In the genomic region with DNA sequence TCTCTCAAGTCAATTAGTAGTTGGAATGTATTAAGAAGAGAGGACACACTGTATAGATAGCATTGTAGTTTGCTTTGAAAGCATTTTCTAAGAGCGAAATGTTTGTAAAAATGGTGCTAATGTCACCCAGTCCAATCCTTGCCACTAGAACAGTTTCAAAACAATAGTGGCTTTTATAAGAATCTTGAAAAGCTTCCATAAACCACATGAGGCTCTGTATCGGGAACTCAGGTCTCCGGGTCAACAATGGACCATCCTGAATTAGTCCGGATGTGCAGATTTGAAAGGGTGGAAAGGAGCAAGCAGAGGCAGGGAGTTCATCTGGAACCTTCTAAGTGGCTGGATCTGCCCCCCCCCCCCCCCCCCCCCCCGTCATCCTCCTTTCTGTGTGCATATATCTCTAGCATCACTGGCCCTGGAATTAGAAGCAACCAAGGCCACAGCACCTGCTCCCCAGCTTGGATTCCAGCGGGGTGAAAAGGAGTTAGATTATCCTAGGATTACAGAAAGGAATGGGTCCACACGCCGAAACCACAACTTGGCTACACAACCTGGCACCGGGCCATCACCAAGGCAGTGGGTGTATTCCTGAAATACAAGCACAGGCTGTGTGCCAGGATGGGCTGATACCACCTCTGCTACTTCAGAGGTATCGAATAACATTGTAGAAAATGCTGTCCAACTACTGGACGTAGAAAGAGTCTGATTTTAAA, we compare ENCODE assay signal across 7 mouse cellular contexts. TPM values are rescaled to one million over a fixed set of nuclear protein-coding genes. Genes with fewer than 3 reads are reported as not detected.
DNase-seq lines count a peak whose midpoint lies in the region; ATAC-seq and TF ChIP-seq lines count a peak whose summit lies in the region.

No protein-coding gene starts in this region.

- TF ChIP-seq CTCF in kidney, adult 2 months (conservative IDR thresholded peaks at IDR 0.05; ENCODE audit: insufficient read depth, insufficient read length, low read depth, low read length), result no peak

- no peak for TF ChIP-seq POLR2A in kidney, adult 2 months (IDR thresholded peaks at IDR 0.05; ENCODE audit: low read depth, low read length)
- no peak for TF ChIP-seq POLR2A in limb, embryonic 14.5 days (IDR thresholded peaks at IDR 0.05; ENCODE audit: borderline replicate concordance, extremely low read depth, insufficient read depth, insufficient read length)

- no peaks in the 10 kb centered on the region for H3K27me3 ChIP-seq in embryonic facial prominence, embryonic 13.5 days
- no peaks in the 10 kb centered on the region for H3K27me3 ChIP-seq in kidney, adult 2 months (replicated peaks; ENCODE audit: control insufficient read depth, insufficient read depth, low read length)
- no peaks in the 10 kb centered on the region for H3K27me3 ChIP-seq in limb, embryonic 14.5 days (ENCODE audit: control insufficient read depth, insufficient read depth, low read length)

- H3K9me3 ChIP-seq in embryonic facial prominence, embryonic 13.5 days, result no peaks in the 10 kb centered on the region
- H3K9me3 ChIP-seq in limb, embryonic 14.5 days (ENCODE audit: control insufficient read depth, low read length), result no peaks in the 10 kb centered on the region

- H3K9ac ChIP-seq in embryonic facial prominence, embryonic 13.5 days, result no peak overlapping the region
- H3K9ac ChIP-seq in limb, embryonic 14.5 days (ENCODE audit: low read depth, low read length, severe bottlenecking), result no peak overlapping the region

- DNase-seq in 416B (ENCODE audit: low read depth) (peak; percentile 52), NIH3T3 (ENCODE audit: low read depth) (peak; percentile 83)
- DNase-seq in kidney, adult 2 months, result peak; percentile 36
- DNase-seq in limb, embryonic 14.5 days (ENCODE audit: low spot score), result peak; percentile 44
- DNase-seq in spleen, adult 12 weeks (ENCODE audit: low spot score), result no peak

- H3K27ac ChIP-seq in embryonic facial prominence, embryonic 13.5 days, result no peak overlapping the region
- no peak overlapping the region for H3K27ac ChIP-seq in kidney, adult 2 months (ENCODE audit: insufficient read depth, low read depth, low read length)
- H3K27ac ChIP-seq in limb, embryonic 14.5 days (replicated peaks; ENCODE audit: low read depth, low read length), result no peak overlapping the region

- no peaks in the 10 kb centered on the region for H3K36me3 ChIP-seq in embryonic facial prominence, embryonic 13.5 days
- no peaks in the 10 kb centered on the region for H3K36me3 ChIP-seq in kidney, adult 2 months (ENCODE audit: control insufficient read depth, insufficient read depth, low read length)
- no peaks in the 10 kb centered on the region for H3K36me3 ChIP-seq in limb, embryonic 14.5 days (ENCODE audit: control insufficient read depth, insufficient read depth, low read length)

- no peak overlapping the region for H3K4me3 ChIP-seq in embryonic facial prominence, embryonic 13.5 days
- no peak overlapping the region for H3K4me3 ChIP-seq in kidney, adult 2 months (ENCODE audit: insufficient read depth, low read depth, low read length)
- H3K4me3 ChIP-seq in limb, embryonic 14.5 days (replicated peaks; ENCODE audit: low read length), result no peak overlapping the region

- H3K4me1 ChIP-seq in embryonic facial prominence, embryonic 13.5 days, result peaks cover 34% of the 10 kb centered on the region
- H3K4me1 ChIP-seq in kidney, adult 2 months (ENCODE audit: control insufficient read depth, insufficient read depth, low read length), result peaks cover under 1% of the 10 kb centered on the region; the same call in 1 of the 2 replicates
- peaks cover 29% of the 10 kb centered on the region for H3K4me1 ChIP-seq in limb, embryonic 14.5 days (ENCODE audit: control insufficient read depth, insufficient read depth, low read length)

- peak; percentile 72; the same call in 1 of the 2 replicates for ATAC-seq in embryonic facial prominence, embryonic 13.5 days (ENCODE audit: insufficient number of reproducible peaks, insufficient read depth, low FRiP score, low TSS enrichment, low read depth)
- ATAC-seq in limb, embryonic 14.5 days (ENCODE audit: low FRiP score, low read depth), result 0 out of 2 replicates have a peak, but pooled peaks have one; percentile 34
- no peak for ATAC-seq in erythroblast, adult 5-6 weeks (replicated peaks; ENCODE audit: low FRiP score, poor library complexity, severe bottlenecking)

- H3K4me2 ChIP-seq in embryonic facial prominence, embryonic 13.5 days, result no peak overlapping the region
- no peak overlapping the region for H3K4me2 ChIP-seq in limb, embryonic 14.5 days (replicated peaks; ENCODE audit: low read depth, low read length, severe bottlenecking)

- 55% methylated on average over 10 of the region's 11 CpGs for WGBS in embryonic facial prominence, embryonic 13.5 days
- WGBS in kidney, adult 2 months, result 48% methylated on average over 11 of the region's 11 CpGs
- 56% methylated on average over 10 of the region's 11 CpGs for WGBS in limb, embryonic 14.5 days

RNA-seq across cellular contexts. Expression of a gene that starts 42.0 kb away (rescaled TPM):
- 15.7 and 17.0 TPM in 2 replicates for polyA plus RNA-seq in embryonic facial prominence, embryonic 13.5 days (2015; fragmentation: Nextera tagmentation; extraction: Ambion mirVana)
- 2.7 and 3.1 TPM in 2 replicates for polyA plus RNA-seq in kidney, adult 2 months (2012; rRNA removed)
- 6.9 and 7.8 TPM in 2 replicates for polyA plus RNA-seq in limb, embryonic 14.5 days (2012; rRNA removed)
- 11.2 and 11.5 TPM in 2 replicates for polyA plus RNA-seq in limb, embryonic 14.5 days (2014; fragmentation: Nextera tagmentation; extraction: Ambion mirVana)
- total RNA-seq in erythroblast, adult 5-6 weeks (2015; ENCODE audit: low replicate concordance), result 3.3 and 4.6 TPM in 2 replicates
- 1.3 and 2.2 TPM in 2 replicates for total RNA-seq in erythroblast, adult 5-6 weeks (2017; ENCODE audit: low replicate concordance)
